Mouse (Mus musculus) right cerebral cortex, postnatal 14 days (tissue): ENCODE data around the gene Prdm9.
"Not testable (repeated sequence)": the region's sequence is repeated elsewhere in the genome, so short reads cannot be mapped to it uniquely, and the experiment has no call there.

Source experiments
- DNase-seq: peaks from one replicate; pipeline ENCODE4 v3.0.0; 2022

Gene Prdm9

DNA sequence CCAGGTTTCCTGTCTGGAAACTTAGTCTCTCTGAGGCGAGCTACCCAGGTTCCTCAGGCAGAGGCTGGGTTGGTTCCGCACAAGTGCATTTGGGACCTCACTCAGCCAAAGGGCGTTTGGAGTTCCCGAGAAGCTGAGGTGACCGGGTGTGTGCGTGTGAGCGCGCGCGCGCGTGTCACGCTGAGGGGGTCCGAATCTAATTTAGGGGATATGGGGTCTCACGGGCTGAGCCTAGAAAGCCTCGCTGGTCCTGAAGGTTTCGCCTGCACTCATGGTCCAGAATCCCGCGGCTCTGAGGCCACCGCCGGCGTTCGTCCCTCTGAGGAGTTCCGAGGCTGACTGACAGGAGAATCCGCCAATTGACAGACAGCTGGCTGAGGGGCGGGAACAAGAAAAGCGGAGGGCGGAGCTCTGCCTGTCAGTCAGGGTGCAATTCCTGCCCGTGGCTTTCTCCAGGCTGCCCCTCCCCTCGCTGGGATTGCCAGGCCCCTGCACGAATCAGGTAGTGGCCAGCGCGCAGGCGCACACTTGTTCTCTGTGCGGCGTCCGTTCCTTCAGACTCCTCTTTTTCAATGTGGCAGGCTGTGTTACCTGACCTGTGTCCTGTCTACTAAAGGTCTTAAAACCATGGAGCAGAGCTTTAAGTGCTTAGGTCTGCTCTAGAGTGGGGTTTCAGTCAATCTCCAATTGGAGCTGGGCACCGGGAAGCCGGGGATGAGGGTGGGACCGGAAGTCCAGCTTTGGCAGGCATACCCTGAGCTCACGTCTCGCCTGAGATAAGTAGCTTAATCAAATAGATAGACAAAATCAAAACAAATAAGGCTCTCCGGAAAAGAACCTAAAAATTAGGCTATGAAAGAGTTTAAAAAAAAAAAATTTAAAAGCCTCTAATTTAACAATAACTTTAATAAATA lies at the start of gene Prdm9:
Gene Prdm9, minus strand, starts transcription at position 341 of the 914 bp plus-strand sequence.
- peak; percentile 98 for DNase-seq

DNA sequence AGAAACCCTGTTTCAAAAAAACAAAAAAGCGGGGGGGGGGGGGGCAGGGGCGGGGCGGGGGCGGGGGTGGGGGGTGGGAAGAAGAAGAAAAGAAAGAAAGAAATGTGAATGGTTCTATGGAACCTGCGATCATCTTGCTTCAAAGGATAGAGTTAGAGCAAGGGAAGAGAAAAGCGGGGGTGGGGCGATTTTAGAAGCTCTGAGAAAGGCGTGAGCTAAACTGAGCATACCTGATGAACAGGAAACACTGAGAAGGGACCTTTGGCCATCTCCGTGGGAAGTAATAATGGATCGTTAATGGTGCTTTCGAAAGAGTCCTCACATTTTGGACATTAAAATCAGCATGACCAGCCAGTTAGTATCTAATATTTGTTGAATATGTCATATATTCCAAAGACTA lies 35.3 kb upstream of the Prdm9 start:
- no peak for DNase-seq

DNA sequence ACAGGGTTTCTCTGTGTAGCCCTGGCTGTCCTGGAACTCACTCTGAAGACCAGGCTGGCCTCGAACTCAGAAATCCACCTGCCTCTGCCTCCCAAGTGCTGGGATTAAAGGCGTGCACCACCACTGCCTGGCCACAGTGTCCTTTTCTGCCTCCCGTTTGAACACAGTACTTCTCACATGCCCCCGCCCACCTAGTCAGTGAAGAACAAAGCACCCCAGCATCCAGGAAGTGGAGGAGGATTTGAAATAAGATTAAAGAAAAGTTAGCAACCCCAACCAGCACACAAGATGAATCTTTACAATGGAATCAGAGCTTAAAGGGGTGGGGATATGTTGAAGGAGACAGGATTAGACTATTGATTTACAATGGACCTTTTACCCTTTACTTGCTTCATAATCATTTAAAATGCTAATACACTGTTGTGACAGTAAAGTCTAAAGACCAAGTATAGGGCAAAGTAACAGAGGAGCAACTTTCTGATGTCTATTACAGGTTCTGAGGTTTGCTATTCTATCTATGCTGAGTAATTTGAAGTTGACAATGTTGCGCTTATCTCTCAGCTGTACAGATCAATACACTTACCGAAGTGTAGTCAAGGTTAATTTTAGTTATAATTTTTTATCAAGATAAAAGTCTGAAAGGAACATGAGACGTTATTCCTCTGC lies 27.2 kb upstream of the Prdm9 start:
- DNase-seq = no peak

- no peak for DNase-seq
Observed at GRCm38 (mm10) chr17:15588116-15588515, 24.0 kb upstream of the Prdm9 start.

DNA sequence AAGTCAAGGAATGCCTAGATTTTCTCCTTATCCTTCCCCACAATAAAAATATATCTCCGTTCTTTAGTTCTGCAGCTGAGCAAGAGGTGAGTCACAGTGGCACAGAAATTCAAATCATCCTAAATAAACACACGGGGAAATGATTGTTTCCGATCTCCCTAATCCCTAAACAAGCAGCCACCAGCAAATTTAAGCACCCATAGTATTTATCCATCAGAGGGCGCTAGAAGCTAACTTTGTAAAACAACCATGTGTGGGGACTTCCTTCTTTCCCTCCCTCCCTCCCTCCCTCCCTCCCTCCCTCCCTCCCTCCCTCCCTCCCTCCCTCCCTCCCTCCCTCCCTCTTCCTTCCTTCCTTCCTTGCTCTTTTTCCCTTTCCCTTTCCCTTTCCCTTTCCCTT lies 21.5 kb upstream of the Prdm9 start:
- no peak for DNase-seq

DNA sequence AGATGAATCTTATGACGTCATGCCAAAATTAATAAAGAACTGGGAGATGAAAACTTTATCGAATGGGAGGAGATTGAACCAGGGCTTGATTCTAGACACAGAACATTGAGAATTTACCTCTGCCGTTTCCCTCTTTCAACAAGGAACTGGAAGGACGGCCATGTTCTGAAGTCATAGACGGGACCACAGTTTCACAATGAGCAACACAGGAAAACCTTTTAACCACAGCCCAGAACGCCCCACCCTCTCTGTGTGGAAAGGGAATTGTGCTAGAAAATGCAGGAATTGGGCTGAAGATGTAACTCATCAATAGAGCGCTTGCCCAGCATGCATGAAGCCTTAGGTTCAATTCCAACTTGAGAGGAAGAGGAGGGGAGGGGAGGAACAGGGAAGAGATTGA lies 18.9 kb upstream of the Prdm9 start:
- no peak for DNase-seq

DNA sequence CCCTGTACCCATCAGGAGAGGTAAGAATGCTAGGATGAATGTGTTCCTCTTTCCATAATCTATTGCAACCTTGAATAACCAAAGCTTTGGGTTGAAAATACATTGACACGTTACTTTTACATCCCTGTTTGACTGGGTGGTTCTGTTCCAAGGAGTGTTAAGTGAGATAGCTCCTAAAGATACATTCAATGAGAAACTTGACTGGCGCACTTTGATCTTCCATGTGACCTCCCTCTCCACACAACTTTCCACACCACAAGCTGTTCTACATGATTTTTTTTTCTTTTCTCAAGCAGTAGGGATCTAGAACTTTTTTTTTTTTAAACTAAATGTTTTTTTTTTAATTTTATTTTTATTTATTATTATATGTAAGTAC lies 15.9 kb upstream of the Prdm9 start:
- no peak for DNase-seq

DNA sequence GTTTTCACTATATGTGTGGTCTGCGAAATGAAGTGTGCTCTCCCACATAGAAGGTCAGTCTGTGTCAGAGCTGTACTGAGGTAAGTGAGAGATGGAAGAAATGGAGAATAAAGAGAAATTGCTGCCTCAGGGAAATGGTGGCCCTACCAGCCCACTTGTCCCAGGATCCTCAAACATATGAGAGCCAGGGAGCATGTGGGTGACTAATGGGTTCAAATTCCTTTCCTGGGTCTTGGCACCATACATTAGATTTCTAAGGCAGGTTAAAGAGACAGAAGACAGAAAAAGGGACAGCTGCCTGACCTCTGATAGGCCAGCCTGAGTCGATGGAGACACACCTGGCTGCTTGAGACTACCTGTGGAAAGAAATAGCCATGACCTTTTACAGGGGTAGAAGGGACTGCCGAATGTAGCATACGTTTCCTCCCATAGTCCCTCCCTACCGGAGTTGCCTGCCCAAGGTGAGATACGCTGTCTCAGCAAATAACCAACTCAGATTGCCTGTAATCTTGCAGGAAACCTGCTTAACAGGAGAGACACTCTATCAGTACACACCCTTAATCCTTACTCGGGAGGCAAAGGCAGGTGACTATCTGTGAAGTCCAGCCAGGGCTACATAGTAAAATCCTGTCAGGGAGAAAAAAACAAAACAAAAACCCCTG lies 15.4 kb upstream of the Prdm9 start:
- DNase-seq = no peak

- DNase-seq = peak; percentile 21
Observed at GRCm38 (mm10) chr17:15577291-15577694, 13.1 kb upstream of the Prdm9 start.

DNA sequence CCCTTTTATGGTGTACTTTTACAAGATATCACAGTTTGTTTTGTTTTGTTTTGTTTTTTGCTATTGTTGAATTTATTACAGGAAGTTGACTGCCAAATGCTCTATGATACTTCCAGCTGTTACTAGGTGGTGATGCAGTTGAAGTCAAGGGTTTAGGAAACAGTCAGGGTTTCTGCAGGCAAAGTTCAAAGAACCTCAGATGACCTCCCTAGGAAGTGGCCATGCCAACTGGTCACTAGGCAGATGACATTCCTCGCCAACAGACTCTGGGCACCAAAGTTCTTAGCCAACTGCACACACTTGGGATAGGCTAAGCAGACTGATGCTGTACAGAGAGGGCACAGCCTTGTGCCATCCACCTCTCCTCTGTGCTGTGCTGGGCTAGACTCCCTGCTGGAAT lies 10.9 kb upstream of the Prdm9 start:
- no peak for DNase-seq

DNA sequence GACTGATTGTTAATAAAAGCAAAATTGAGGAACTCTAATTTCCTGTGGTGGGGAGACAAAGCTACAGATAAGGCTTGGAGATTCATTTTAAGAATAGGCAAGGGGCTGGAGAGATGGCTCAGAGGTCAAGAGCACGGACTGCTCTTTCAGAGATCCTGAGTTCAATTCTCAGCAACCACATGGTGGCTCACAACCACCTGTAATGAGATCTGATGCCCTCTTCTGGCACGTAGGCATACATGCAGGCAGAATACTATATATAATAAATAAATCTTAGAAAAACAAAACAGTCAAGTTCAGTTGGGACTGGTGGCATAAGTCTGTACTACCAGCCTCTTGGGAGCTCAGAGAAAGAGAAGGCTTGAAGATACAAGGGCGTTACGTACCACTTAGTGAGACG lies 2.8 kb upstream of the Prdm9 start:
- no peak for DNase-seq

GRCm38 (mm10) chr17:15564928-15565300 lies 760 bp upstream of the Prdm9 start:
- no peak for DNase-seq

DNA sequence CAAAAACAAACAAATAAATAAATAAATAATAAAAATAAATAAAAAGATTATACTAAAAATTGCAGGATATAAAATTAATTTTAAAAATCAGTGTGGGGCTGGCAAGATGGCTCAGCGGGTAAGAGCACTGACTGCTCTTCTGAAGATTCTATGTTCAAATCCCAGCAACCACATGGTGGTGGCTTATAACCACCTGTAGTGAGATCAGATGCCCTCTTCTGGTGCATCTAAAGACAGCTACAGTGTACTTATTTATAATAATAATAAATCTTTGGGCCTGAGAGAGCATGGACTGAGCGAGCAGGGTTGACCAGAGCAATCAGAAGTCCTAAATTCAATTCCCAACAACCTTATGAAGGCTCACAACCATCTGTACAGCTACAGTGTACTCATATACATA lies 4.2 kb downstream of the Prdm9 start:
- no peak for DNase-seq

GRCm38 (mm10) chr17:15549713-15550112 lies 14.4 kb downstream of the Prdm9 start:
- DNase-seq = no peak

DNA sequence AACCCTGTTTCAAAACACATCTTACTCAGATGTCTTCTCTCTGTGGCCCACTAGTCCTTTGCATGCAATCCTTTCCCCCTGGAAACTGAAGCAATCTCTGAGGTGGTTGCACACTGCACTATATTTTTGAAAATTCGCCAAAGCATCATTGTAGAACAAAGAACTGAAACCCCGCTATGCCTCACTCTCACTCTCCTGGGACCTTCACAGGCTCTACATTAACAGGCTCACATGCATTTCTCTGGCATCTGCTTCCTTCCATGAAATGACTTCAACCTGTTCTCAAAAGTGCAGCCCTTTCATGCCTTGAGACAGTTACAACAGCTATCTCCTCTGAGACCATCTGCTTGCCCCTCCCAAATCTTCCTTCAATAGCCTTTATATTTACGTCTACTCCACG lies 17.7 kb downstream of the Prdm9 start:
- no peak for DNase-seq

DNA sequence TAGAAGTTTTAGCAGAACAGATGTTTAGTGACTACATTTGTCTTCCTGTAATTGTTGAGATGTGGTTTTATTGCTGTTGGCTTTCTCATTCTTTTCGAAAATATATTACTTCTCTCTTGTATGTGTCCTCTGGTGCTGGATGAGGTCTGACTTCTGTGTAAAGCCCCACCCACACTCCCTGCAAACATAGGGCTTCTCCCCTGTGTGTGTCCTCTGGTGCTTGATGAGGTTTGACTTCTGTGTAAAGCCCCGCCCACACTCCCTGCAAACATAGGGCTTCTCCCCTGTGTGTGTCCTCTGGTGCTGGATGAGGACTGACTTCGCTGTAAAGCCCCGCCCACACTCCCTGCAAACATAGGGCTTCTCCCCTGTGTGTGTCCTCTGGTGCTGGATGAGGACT lies 20.3 kb downstream of the Prdm9 start:
- not testable (repeated sequence) for DNase-seq

DNA sequence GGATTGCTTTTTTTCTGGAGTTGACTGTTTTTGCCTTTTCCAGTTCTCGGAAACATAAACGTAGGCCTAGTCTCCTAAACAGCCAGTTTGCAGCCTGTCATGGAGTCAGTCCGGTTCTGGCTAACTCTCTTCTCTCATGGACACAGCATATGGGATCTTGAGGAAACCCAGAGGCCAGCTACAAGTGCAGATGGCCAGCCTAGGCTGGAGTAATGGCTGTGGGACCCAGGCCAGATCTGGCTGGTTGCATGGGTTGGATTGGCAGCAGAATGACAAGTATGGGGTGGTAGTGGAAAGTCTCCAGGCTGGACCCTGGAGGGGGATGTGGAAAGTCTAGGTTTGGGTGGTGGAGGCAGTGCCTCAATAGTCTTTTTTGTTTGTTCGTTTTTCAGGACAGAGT lies 23.8 kb downstream of the Prdm9 start:
- DNase-seq = no peak

- DNase-seq = no peak
Observed at GRCm38 (mm10) chr17:15536457-15536904, 27.7 kb downstream of the Prdm9 start.

DNA sequence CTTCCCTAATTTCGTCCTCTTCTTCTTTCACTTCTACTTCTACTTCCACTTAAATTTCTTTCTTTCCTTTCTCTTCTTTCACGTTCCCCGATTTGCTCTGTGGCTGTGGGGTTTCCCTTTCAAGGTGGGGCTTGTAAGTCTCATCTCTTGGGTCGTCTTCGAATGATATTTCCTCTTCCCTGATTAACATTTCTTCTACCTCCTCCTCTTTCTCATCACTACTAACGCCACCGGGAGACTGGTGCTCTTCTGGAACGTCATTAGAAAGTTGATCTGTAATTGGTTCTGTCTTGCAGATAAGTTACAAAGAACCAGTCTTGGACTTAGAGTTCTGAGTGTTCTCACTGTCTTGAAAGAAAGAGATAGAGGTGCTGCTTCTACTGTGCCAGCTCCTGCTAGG lies 28.2 kb downstream of the Prdm9 start:
- no peak for DNase-seq

DNA sequence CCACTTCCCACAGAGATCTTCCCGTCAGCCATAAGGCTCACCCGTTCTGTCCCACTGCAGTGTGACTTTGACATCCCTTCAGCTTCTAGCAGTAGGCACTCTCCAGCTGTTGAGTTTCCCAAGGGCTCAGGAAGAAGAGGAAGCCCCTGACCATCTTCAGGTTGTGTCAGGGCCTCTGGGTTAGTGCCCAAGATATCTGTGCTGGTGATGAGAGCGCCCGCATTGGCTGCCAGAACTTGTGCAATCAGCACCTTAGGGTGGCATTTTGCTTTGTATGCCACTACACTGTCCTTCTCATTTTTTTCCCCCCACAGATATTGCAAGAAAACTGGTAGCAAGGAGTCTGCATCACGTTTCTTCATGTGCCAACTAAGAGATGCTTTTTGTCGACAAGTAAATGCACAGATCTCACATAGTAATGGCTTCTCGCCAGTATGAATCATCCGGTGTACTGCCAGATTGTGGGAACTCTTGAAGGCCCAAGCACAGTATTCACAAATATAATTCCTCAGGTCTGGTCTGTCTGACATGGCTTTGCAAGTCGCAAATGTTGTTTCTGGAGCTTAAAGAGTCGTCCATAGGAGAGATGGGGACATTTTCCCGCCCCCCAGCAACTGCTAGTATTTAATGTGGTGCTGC lies 28.9 kb downstream of the Prdm9 start:
- no peak for DNase-seq

DNA sequence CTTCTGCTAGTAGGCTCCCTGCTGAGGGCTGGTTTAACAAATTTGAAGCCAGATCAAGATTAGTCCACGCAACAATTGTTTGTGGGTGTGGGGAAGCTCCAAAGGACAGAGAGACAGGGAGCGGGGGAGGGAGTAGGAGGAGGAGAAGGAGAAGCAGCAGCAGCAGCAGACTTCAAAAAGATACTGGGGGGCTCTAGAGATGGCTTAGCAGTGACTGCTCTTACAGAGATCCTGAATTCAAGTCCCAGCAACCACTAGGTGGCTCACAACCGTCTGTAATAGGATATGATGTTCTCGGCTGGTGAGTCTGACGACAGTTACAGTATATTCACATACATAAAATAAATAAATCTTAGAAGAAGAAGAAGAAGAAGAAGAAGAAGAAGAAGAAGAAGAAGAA lies 34.0 kb downstream of the Prdm9 start:
- peak; percentile 48 for DNase-seq

- DNase-seq = no peak
Observed at GRCm38 (mm10) chr17:15528887-15529286, 35.3 kb downstream of the Prdm9 start.

DNA sequence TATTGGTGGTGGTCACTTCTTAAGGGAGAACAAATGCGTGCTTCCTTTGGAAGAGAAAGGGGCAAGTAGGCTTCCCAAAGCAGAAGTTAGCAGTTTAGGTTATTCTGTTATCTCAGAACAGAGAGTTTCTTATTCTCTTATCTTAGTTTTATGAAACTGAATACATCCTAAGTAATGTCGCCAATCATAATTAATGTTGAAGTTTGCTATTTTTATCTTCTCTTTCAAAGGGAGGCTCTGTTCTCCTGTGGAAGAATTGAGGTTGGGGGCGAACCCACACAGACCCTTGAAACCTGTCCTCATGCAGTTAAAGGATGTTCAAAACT lies 36.4 kb downstream of the Prdm9 start:
- DNase-seq = no peak
